Mouse (Mus musculus): ENCODE results near the gene Sac3d1.
A peak's percentile ranks its signal among the peaks of the same experiment; 100 is the strongest.

The Sac3d1 gene

DNA sequence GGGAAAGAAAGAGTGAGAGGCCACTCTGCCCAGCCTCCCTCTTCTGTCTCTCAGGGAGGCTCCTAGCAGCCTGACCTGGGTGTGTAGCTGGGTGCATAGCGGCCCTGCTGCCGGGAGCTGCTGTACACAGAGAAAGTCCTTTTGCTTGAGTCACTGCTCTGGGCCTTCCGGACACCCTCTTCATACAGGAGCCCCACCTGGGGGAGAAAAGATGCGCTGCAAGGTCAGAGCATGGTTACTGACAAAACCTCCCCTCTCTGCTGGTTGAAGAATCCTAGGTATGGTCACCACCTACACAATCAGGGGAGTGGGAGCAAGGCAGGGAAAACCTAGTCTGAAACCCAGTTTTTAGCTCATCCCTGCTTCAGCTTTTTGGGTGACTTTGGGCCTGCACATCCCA lies 49.5 kb downstream of the Sac3d1 start:
- DNase-seq = no peak

DNA sequence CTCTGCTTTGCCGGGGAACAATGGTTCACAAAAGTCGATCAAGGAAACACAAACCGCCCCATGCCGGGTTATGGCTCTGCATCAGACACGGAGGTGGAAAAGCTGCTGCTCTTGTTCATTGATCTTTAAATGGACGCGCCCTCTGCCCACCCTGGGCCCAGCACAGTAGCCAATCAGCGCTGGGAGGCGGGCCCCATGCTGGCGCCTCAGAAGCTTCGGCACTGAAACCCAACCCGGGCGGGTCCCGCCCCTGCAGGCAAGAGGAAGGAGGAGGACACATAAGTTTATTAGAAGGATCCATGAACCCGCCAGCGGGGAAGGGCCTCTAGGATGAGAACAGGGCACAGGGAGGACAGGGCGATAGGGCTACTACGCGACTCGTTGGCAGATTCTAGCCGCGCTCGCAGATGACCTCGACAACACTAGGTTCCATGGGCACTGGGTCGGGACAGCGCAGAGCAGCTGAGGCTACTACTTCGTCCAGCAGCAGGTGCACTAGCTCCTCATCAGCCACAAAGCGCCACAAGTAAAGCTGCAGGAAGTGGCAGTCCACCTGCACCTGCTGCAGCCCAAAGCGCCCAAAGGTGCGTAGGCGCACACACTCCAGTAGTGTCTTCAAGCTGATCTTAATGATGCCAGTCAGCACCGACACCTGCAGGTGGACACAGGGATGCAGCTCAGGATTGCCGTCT lies 50.6 kb downstream of the Sac3d1 start, which contains the start of gene Tm7sf2:
TSS of gene Tm7sf2 (minus strand) at position 650 of the 692 bp plus-strand sequence.
- DNase-seq = peak; percentile 81 to 84

DNA sequence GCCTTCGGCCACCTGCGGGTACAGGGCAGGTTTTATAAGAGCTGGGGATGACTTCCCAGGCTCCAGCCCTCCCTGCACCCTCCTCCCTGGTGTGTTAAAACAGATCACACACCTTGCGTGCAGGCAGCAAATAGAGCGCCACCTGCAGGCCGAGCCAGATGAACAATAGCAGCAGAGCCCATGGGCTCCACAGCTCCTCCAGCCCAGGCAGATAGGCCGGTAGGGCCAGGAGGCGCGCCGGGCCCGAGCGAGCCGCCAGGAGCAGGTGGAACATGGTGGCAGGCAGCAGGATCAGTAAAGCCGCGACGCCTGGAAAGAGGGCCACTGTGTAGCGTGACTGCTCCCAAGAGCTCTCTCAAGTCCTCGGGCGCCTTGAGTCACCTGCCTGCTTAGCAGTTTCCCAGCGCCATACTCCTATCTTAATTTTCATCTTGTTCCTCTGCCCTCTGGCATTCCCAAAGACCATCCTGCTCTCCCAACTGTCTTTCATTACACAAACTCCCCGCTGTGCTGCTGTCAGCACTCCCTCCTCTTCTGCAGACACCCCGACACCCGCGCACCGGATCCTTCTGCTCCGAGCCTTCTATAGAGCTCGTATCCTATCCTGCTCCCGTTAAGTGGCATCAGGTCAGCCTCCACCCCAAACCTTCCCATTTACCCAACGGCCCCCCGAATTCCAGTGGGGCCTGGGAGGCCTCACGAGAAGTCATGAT lies 51.3 kb downstream of the Sac3d1 start:
- peak; percentile 69 to 82 for DNase-seq

DNA sequence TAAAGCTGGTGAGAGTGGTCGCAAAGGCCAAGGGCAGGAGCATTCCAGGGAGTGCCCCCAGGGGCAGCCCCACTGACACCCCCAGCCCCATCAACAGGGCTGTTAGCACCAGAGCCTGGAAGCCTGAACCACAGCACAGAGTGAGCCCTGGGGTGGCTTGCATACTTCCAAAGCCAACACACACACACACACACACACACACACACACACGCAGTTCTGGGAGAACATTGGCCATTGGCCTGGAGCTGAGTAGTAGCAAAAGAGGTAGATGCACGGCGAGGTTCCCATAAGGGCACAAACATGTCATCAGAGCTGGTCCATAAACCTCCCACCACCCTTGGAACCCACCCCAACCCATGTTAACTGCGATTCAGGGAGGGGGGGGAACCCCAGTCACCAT lies 51.9 kb downstream of the Sac3d1 start:
- DNase-seq = no peak
